Mouse (Mus musculus): ENCODE data around the gene St3gal3. TPM values are rescaled to one million over a fixed set of nuclear protein-coding genes. Genes with fewer than 3 reads are reported as not detected.

Gene St3gal3
- polyA plus RNA-seq, 1 experiment, result 50.9 TPM

DNA sequence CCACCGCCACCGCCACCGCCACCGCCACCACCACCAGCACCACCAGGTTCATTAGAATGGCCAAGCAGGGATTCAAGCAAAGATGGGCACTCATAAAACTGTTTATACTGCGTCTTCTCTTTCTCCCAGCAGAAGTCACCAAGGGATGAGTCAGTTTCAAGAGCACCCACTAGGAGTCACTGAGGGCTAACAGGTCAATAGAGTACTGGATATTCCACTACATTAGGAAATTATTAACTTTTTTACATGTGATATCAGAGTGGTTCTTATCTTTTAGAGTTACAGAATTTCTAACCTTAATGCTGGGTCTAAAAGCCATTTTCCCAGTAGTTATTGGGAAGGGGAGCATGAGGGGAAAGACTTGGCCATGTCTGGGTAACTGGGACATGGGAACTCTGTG, 197.8 kb downstream of the St3gal3 start:
- DNase-seq (ENCODE audit: extremely low spot score in 1 of 2, low spot score in 1 of 2), result no peak

DNA sequence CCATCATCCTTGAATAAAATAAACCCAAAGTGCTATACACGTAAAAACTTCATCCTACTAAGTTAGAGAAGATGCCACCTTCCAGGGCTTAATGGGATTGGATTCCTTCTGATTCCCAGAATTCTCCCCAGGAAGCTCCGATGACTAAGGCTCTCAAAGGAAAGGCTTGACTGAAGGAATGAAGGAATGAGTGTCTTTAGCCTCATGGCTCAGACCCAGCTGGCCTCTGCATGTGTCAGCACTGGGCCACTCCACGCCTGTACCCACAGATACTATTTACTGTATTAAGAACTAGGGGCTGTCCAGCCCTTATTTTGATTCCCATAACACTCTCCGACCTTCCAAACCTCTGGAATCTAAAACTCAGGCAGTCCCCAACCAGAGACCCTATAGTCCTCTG, 200.6 kb downstream of the St3gal3 start:
- DNase-seq (ENCODE audit: extremely low spot score in 1 of 2, low spot score in 1 of 2), result no peak

GRCm38 (mm10) chr4:117933248-117933647, 201.5 kb downstream of the St3gal3 start:
- no peak for DNase-seq (ENCODE audit: extremely low spot score in 1 of 2, low spot score in 1 of 2)

DNA sequence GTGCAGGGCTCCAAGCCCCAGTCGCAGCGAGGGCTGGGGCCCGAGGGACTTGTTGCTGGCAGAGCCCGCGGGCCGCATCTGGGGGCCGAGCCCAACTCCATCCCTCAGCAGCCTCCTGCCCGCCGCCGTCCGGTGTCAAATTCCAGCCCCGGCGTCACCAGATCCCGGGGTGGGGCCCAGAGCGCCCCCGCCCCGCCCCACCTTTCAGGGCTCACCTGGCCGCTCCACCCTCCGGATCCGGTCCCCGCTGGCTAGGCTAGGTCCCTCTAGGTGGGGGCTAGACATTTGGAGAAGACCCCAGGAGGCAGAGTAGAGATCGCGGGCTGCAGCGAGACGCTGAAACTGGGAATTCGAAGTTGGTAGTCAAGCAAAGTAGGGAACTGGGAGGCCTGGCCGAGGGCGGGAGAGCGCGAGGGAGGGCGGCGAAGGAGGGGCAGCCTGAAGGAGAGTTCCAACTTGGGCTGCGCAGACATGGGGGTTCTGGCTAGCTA, 205.3 kb downstream of the St3gal3 start, which contains the start of gene Artn:
Gene Artn (minus strand): TSS at position 373 of the 491 bp plus-strand sequence.
- no peak for DNase-seq (ENCODE audit: extremely low spot score in 1 of 2, low spot score in 1 of 2)

DNA sequence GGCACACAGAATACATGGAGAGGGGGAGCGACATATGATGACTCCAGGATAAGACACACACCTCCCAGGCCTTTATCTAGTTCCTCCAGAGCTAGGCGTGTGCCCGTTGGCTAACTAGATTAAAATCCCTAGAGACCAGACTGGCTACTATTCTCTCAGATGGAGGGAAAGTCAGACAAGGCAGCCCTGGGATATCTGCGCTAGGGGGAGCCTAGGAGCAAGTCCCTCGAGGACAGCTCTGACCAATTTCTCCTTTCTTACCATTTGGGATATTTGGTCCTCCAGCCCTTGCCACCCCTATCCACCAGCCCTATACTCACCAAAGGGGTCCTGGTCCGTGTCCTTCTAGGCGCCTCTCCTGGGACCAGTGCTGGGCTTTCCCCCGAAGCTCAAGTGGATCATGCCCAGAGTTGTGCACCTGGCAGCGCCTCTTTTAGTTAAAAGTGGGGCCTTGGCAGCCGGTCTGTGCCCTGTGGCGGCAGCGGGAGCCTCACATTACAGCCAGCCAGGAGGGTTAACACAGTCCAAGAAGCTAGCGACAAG, 205.9 kb downstream of the St3gal3 start:
- DNase-seq (ENCODE audit: extremely low spot score in 1 of 2, low spot score in 1 of 2), result peak in 1 of 2 experiments; percentile 67

DNA sequence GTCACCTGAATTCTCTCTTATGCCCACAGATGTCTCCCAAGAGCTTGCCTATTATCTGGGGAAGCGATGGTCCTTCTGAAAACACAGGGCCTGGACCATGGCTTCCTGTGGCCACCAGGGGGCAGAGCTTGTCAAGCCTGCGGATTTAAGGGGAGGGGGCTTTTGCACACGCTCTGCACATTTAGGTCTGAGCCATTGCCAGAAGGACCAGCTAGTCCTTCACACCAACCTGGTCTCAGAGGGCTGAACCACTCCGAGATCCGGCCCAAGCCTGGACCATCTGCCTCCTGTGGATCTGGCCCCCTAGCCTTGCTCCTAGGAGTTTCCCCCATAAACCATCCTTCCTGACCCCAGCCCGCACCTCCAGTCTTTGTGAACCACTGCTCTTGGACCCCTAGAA, 206.5 kb downstream of the St3gal3 start:
- peak in 1 of 2 experiments; percentile 44 for DNase-seq (ENCODE audit: extremely low spot score in 1 of 2, low spot score in 1 of 2)

DNA sequence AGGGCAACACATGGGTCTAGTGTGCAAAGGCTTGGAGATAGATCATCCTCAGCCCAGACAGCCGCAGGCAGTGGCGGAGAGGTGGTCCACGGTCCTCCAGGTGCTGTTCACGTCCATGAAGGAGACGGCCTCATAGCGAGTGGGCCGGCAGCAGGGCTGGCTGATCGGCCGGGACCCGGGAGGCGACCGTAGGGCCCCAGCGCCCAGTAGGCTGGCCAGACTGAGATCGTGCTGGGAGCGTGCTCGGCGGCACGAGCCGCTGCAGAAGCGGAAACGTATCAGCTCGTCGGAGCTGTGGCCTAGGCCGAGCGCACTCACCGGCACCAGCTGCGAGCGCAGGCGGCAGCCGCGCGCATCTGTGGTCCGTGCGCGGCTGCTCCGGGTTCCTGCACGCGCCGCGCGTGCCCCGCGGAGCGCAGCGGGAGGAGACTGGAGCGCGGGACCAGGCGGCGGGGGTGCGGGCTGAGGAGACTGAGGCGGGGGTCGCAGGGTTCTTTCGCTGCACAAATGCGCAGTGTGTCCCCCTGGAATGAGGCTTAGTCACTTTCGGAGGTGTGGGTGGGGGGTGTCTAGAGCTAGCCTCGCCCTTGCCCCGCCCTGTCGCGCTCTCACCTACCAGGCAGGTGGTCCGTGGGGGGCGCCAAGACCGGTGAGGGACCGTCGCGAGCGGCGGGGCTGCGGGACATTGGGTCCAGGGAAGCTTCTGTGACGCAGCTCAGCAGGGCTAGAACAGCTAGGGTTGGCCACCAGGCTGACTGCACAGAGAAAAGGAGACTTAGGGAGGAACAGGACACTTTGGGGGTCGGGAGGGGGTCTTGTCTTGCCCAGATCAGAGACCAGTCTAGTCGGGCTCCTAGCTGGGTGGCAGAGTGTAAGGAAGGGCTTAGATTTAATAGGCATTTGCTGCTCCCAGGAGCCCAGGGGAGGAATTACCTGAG, 207.9 kb downstream of the St3gal3 start:
- DNase-seq (ENCODE audit: extremely low spot score in 1 of 2, low spot score in 1 of 2), result peak in 1 of 2 experiments; percentile 60

- no peak for DNase-seq (ENCODE audit: extremely low spot score in 1 of 2, low spot score in 1 of 2)
These were observed 209.8 kb downstream of the St3gal3 start for GRCm38 (mm10) chr4:117924916-117925315.

- no peak for DNase-seq (ENCODE audit: extremely low spot score in 1 of 2, low spot score in 1 of 2)
These were observed 211.3 kb downstream of the St3gal3 start for GRCm38 (mm10) chr4:117923450-117923849.

DNA sequence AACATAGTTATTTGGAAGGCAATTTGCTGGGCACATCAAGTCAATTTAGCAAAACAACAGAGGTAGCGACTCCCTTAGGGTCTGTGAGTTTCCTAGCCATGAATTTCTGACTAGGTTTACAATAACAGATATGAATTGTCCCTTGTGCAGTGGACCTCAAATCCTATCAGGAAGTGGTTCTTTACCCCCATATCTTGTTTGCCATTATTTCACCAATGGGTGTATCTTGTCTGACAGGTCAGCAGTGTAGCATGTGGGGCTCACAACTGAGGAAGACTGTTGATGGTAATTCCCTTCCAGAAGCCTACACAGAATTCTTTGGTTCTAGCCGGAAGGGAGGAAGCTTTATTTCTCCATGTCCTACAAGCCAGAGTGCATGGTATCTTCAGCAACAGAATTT, 213.4 kb downstream of the St3gal3 start:
- DNase-seq (ENCODE audit: extremely low spot score in 1 of 2, low spot score in 1 of 2), result no peak

DNA sequence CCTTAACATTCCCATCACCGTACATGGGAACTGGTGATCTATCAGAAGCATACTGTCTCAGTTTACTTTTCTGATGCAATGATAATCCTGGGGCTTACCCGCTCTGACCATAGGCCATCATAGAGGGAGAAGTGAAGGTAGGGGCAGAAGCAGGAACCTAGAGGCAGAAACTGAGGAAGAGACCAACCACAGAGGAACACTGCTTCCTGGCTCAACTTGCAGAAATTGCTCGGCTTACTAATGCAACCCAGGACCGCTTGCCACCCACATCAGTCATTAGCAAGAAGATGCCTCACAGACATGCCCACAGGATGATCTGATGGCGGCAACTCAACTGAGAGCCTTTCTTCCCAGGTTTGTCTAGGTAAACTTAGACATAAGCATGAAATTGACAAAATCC, 216.0 kb downstream of the St3gal3 start:
- no peak for DNase-seq (ENCODE audit: extremely low spot score in 1 of 2, low spot score in 1 of 2)

- no peak for DNase-seq (ENCODE audit: extremely low spot score in 1 of 2, low spot score in 1 of 2)
These were observed 216.5 kb downstream of the St3gal3 start for GRCm38 (mm10) chr4:117918261-117918660.

DNA sequence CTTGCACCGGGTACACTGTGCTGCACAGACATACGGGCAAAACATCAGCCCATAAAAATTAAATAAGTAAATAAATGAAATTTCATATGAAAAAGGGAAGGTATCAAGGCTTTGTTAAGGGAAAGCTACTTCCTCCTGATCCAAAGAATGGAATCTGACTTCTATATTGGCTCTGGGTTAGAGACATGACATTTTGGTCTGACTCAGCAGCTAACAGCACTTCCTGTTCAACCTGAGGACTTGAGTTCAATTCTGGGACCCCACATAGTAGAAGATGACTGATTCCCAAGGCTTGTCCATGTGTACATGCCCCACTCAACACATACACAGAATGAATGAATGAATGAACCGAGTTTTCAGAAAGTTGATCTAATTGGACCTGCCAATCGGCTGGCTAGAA, 216.9 kb downstream of the St3gal3 start:
- DNase-seq (ENCODE audit: extremely low spot score in 1 of 2, low spot score in 1 of 2), result no peak

- DNase-seq (ENCODE audit: extremely low spot score in 1 of 2, low spot score in 1 of 2), result no peak
These were observed 217.3 kb downstream of the St3gal3 start for GRCm38 (mm10) chr4:117917402-117917801.

DNA sequence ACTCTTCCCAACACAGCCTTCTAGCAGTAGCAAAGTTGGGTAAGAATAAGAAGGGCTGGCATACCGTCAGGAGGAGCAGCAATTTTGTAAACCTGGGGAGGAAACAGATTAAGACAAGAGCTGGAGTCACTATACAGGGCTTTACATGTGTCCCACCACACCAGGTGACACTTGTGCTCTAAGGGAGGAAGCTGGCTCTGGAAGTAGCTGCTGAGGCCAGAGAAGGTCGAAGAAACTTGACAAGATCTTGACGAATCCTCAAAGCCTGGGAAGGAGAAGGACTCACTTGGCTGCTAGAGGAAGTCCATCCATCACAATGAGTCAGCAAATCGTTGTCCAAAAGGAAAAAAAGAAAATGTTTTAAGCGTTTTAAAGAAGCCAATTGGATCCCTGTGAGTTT, 218.3 kb downstream of the St3gal3 start:
- no peak for DNase-seq (ENCODE audit: extremely low spot score in 1 of 2, low spot score in 1 of 2)

- no peak for DNase-seq (ENCODE audit: extremely low spot score in 1 of 2, low spot score in 1 of 2)
These were observed 219.1 kb downstream of the St3gal3 start for GRCm38 (mm10) chr4:117915489-117916105.

- peak; percentile 87 to 92 for DNase-seq (ENCODE audit: extremely low spot score in 1 of 2, low spot score in 1 of 2)
These were observed 219.9 kb downstream of the St3gal3 start, which contains the start of gene Ipo13 for GRCm38 (mm10) chr4:117914591-117915442. Ipo13 (minus strand) TSS chr4:117914999.

GRCm38 (mm10) chr4:117914031-117914430, 220.7 kb downstream of the St3gal3 start:
- no peak for DNase-seq (ENCODE audit: extremely low spot score in 1 of 2, low spot score in 1 of 2)

DNA sequence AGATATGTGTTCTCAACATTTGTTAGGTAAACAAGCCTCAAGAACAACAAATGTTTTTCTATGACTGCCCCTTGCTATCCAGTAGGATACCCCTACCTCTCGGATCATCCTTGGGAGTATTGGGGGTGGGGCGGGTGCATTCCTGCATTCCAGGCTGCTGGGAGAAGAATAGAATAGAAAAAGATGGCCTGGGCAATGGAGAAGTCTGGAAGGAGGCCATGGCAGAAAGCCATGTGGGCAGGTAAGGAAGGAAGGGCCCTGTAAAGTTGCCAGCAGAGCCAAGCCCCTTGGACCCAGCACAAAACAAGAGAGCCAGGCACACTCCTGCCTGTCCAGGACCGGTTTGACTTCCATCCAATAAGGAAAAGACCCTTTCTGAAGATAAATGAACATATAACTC, 221.3 kb downstream of the St3gal3 start:
- DNase-seq (ENCODE audit: extremely low spot score in 1 of 2, low spot score in 1 of 2), result no peak

DNA sequence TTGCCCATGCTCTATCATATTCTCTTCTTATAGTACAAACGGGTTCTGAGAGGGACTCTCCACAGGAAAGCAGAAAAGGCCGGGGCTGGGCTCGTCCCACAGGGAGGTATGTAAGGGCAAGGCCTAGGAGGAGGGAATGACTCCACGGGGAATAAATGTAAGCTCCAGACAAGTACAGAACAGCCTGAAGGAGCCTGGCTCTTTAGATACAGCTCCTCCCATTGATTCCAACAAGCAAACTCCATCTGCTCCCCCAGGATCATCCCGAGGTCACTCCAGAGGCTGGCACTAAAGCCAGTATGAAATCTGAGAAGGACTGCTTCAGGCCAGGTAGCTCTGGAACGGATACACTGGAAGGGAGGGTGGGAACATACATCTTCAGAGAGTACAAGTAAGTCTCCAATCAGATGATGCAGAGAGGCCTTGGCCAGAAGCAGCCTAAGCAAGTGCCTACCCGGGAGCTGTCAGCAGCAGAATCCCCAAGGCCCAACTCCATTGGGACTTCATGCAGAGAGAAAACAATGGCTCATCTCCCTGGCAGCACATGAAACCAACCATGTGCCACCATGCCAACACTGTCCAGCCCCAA, 221.9 kb downstream of the St3gal3 start:
- DNase-seq (ENCODE audit: extremely low spot score in 1 of 2, low spot score in 1 of 2), result no peak

Measured in frontal cortex, adult 2 months (tissue).